Mouse (Mus musculus): Measurements from ENCODE around the gene Guca2b.

The Guca2b gene

DNA sequence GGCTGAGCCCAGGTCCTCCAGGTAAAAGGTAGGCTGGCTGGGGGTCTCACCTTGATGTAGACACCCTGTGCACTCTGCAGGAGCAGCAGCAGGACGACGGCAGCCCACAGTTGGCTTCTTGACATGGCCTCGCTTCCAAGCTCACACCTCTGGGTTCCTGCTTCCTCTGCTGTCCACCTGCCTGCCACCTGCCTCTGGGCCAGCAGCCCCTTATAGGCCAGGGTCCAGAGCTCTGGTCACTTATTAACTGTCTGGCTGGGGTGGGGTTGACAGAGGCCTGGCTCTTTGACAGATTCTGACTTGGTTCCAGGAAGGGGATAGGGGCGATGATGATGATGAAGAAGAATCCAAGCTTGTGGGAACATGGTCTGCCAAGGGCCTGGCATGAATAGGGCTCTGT, at the start of gene Guca2b:
TSS of gene Guca2b (minus strand) at position 224 of the 400 bp plus-strand sequence.
- DNase-seq (ENCODE audit: extremely low spot score, low read depth, low spot score): no peak

DNA sequence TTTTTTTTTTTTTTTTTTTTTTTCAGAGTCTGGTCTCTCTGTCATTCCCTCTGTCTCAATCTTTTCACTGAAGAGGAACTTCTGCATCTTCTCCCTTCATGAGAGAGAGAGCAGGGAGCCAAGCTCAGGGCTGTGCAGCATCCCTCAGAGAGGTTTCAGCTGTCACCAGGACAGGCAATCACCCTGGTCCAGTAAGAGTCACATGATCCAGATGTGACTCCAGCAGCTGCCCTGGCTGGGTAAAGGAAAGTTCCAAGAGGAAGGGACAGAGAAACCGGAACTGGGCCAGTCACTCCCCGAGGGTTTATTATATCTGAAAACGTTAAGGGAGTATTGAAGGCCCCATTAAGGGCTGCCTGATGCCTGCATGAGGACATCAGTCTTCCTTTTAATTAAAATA, 49.0 kb upstream of the Guca2b start:
- DNase-seq (ENCODE audit: extremely low spot score, low read depth, low spot score): no peak

DNA sequence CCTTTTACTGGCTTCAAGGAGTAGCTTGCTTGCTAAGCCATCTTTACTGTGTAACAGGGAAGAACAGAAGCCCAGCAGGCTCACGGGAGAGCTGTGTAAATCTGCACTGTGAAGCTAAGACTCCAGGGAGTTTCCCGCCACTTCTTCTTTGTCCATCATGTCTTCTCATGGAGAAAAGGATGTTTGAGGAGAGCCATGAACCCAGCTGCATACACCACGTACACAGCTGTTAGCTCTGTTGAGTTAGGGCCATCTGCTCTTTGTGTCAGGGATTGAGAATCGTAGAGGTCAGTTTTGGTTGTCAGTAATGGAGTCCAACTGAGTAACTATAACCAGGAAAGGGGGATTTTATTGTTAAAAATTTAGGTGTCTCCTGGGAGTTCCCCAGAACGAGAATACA, 48.6 kb upstream of the Guca2b start:
- no peak for DNase-seq (ENCODE audit: extremely low spot score, low read depth, low spot score)

DNA sequence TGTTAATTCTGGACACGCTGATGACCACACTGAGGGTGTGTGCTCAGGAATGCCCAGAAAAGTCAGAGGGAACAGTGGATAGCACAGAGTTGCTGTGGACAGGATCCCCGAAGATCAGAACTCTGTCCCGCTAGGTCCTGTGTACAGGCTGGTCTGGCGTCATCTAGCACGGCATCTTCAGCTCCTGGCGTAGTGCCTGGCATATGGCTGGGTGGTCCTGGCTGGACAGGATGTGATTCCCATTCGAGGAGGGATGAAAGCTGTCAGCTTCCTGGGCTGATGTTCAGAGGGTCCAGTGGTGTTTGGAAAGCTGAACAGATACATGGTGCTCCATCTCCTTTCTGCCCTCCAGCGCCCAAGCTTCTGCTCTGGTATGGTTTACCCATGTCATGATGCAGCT, 45.2 kb upstream of the Guca2b start:
- DNase-seq (ENCODE audit: extremely low spot score, low read depth, low spot score): no peak

DNA sequence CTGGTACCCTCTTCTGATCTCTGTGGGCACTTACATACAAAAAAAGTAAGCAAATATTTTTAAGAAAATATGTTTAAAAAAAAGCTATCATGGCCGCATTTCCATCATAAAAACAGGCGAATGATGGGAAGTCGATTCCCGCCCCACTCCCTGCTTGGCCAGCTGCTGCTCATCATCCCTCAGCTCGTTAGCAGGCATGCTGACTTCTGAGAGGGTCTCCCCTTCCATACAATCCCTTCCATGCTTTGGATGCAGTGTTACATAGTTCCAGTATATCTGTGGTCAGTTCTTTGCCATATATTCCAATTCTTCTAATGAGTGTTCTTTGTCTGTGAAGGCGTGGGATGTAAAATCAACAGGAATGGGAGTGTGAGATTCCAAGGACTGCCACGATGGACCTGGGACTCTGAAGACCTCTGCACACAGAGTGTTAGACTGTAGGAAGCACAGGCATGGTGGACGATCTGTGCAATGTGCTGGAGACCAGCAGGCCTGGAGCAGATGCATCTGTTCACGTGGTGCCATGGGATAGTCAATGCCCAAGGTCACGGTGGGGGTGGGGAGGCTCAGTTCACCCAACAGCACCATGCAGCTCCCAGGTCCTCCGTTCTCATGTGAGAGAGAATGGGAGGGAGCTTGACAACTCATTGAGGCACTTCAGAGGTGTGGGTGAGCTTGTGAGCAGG, 42.7 kb upstream of the Guca2b start:
- DNase-seq (ENCODE audit: extremely low spot score, low read depth, low spot score): no peak

DNA sequence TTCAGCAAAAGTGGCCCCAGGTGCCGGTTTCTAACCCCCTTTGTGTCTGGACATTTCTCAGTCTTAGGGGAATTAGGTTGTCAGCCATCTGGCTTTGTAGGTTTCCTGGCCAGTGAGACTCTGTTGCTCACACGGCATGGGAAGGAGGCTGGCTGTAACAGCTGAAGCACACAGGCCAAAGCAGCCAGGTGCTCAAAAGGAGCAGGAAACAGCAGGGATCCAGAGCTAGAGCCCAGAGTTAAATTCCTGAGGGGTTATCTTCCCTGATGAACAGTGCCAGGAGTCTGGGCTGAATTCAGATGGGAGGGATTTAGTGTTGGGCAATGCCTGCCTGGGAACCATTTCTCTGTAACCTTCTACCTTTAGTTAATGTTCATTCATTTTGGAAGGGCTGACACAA, 39.6 kb upstream of the Guca2b start:
- DNase-seq (ENCODE audit: extremely low spot score, low read depth, low spot score): no peak

DNA sequence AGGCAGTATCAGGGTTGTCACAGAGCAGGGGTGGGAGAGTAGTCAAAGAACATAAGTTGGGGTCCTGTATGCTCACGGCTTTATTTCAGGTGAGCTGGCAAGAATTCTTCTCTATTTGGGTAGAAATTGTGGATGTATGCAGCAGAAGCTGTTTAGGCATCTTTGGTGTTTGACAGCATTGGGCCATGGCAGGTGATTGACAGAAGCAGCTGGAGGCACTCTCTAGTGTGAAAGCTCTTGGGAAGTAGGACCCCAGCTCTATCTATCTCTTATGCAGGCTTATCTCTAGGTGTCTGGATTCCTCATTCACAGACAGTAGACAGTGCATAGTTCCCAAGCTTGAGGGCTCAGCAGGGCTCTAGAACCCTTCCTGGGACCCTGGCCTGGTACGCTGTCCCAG, 27.0 kb upstream of the Guca2b start:
- no peak for DNase-seq (ENCODE audit: extremely low spot score, low read depth, low spot score)

DNA sequence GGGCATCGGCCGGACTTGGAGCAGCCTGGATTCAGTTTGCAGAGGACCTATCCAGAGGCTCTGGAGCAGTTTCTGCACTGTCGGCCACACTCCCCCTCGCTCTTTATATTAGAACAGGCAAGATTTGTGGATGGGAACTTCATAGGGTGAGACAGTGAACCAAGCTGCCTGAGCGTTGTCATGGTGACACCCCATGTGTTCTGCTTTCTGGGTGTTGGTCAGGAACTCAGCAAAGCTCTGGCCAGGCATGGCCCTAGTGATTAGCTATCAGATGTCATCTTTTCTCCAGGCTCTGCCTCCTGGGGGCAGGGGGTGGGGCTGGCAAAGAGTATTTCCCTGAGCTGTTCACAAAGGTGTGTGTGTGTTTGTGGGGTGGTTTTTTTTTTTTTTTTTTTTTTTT, 23.8 kb upstream of the Guca2b start:
- DNase-seq (ENCODE audit: extremely low spot score, low read depth, low spot score): no peak

DNA sequence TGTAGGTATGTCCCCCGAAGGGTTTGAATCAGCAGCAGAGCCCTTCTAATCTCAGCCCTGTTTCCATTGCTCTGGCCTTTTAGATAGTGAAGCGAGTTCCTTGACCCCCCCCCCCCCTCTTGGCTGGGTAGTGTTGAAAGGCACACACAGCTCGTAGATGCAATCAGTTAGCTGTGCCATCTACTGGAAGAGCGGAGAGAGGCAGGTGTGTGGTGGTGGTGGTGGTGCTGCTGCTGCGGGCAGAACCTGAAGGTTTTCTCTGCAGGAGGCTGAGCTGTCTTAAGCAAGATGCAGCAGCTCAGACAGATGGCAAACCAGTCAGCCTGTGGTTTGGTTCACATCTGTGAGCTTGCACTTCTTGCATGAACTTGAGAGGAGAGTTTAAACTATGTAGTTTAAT, 13.9 kb upstream of the Guca2b start:
- DNase-seq (ENCODE audit: extremely low spot score, low read depth, low spot score): no peak

DNA sequence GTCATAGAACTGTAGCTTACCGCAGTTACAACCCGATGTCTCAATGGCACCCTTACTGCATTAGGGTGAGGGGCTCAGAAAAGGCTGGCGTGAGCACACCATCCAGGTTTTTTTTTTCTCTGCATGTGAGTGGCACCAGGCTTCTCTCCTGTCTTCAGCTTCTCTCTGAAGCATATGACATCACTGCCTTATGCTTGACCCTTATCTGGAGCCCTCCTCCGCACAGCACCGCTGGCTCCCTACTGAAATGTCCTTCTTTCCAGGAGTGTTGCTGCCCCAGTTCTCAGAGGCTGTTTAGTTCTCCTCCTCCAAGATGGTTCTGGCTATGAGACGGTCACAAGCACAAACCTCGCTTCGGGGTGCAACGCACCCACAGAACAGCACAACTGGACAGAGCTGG, 12.4 kb upstream of the Guca2b start:
- no peak for DNase-seq (ENCODE audit: extremely low spot score, low read depth, low spot score)

DNA sequence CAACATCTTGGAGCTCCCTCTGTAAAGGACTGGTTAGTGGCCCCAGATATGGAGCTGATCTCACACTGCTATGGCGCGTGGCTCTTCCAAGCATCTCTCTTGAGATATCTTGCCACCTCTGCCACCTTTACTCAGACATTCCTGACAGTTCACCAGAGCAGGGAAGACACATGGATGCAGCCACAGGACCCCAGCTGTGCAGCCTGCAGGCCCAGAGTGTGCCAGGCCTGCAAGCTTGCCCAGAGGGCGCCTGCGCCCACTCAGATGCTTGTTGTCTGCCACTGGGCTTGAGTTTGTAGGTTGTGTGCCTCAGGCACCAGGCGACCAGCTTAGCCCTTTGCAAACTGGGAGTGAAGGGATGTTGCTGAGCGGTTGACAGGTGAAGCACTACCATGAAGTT, 12.0 kb upstream of the Guca2b start:
- DNase-seq (ENCODE audit: extremely low spot score, low read depth, low spot score): no peak

DNA sequence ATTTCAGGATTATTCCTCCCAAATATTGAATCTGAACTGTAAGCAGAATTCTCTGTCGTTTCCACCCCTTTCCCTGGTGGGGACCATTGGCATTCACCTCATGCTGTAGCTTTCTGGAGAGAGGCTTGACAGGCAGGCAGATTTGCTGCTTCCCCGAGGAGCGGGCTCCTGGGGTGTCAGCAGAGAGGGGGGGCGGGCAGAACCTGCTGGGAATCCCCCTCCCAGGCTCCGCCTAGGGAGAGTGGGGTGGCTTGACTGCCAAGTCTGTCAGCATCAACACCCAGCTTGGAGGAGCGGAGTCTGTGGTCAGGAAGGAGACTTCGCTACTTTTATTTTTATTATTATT, 11.4 kb upstream of the Guca2b start:
- DNase-seq (ENCODE audit: extremely low spot score, low read depth, low spot score): no peak

DNA sequence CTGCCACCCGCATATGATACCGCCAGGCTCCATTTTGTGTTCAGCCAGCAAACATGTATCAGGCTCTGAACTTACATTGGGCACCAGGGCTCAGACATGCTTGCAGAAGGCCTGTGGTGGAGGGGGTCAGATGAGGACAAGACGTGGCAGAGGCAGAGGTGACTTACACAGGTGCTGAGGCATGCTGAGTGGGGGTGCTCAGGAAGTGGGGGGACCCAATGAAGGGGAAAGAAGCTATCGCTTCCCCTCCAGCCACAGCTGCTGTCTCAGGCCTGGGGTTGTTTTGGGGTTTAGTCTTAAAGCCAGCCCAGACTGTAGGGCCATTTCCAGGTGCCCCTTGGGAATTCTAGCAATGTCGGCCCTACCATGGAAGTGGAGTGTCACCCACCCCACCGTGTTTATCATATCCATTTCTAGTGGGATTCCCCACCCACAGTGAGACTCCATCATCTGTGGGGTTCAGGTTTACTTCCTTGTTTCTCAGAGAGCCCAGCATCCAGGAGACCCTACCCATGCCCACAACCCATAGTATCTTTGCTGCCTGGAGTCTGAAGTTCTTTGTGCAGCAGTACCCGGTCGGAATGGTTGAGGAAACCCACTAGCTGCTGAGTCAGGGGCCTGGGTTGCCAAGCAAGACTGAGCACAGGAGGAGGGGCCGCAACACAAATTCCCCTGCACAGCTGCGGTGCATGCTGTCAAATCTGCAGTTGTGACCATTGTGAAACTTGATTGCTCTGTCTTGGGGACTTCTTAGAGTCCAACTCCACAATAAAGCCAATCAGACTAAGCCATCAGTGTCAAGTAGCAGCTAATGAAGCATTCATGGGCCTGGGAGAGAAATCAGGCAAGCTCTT, 10.8 kb upstream of the Guca2b start:
- no peak for DNase-seq (ENCODE audit: extremely low spot score, low read depth, low spot score)

DNA sequence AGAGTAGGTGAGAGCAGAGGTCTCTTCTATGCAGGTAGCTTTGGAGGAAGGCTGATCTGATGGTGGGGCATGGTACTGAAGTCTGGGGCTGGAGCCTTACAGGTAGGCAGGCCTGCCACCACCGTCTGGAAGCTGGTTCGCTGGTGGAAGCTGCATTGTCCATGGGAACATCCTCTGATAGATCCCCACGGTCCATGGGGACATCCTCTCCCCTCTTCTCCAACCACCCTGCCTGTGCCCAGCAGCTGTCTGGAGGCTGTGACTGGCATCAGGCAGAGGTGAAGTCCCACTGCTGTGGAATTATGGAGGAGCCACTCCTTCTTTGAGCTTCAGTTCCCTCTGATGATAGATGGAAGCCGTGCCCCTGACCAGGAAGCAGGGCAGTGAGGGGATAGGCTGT, 9.8 kb upstream of the Guca2b start:
- no peak for DNase-seq (ENCODE audit: extremely low spot score, low read depth, low spot score)

DNA sequence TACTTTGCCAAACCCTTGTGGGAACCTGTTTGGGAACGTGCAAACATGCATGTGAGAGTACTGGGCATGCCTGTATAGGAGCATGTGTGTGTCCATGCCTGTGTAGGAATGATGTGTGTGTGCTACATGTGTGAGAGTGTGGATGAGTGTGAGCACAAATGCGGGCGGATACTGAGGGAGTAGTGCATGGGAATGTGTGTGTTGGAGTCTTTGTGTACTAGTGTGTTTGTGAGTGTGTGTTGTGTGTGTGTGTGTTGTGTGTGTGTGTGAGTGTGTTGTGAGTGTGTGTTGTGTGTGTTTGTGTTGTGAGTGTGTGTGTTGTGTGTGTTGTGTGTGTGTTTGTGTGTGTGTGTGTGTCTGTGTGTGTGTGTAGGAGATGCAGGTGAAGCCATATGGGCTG, 9.4 kb upstream of the Guca2b start:
- no peak for DNase-seq (ENCODE audit: extremely low spot score, low read depth, low spot score)

DNA sequence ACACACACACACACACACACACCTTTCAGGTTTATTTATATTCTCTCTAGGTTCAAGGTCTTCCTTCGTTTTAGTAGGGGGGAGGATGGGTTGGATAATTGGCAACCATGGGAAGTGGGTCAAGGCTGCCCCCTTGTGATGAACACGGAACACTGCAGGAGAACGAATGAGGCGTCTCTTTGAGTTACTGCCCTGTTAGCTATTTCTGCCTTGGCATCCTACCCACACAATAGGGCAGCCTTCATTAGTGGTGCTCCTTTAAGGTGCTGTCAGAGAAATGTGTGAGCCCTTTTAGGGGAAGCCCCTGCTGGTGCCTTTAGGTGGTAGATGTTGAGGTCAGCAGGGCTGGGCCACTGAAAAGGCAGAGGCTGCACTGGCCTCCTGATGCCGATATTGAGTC, 8.7 kb upstream of the Guca2b start:
- DNase-seq (ENCODE audit: extremely low spot score, low read depth, low spot score): peak; percentile 28

DNA sequence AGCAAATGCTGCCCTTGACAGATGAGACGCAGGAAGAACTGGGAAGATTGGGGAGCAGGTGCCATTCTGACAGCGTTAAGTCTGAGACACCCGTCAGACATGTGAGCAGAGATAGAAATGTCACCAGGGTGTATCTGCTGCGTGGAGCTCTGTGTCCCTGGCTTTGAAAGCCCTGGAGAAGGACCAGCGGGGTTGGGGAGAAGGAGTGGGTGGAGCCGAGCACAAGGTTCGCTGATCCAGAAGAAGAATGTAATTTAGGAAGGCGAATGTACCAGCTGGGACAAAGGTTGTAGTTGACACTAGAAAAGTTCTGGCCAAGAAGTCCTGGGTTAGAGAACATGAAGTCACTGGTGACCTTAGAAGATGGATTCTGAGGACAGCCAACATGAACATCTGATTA, 7.4 kb upstream of the Guca2b start:
- DNase-seq (ENCODE audit: extremely low spot score, low read depth, low spot score): no peak

DNA sequence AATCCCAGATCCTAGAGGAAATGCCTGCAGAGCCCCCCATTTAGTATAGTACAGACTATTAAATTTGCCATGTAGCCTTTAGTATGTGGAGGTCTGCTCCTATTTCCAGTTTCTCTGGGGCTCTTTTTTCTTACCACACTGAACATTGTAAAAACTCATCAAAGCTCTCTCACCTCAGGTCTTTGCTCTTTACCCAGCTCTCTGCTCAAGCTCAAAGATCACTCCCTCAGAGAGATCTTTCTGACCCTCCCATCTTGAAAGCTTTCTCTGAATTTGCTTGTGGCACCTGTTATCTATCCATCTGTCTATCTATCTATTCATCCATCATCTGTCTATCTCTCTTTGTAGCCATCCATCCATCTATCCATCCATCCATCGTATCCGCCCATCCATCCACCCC, 6.4 kb upstream of the Guca2b start:
- no peak for DNase-seq (ENCODE audit: extremely low spot score, low read depth, low spot score)

DNA sequence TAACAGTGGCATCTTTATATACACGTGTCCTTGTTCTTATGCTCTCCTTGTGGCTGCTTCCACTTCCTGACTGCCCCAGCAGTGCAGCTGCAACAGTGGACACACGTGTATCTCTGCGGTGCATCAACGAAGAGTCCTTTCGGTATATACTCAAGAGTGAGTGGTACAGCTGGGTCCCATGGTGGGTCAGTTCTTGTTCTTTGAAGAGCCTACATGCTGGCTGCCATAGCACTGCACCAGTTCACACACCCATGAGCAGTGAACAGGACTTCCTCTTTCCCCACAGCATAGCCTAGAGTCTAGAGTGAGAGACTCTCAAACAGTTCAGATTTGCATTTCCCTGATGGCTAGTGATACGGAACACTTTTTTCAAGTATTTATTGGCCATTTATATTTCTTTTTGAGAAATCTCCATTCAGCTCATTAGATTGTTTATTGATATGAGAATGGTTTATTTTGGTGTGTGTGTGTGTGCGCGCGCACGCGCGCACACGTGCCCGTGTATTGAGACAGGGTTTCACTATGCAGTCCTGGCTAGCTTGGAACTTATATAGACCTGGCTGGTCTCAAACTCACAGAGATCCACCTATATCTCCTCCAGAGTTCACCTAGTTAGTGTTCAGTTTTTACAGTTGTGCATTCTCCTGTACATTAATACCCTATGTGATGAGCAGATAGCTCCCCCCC, 4.8 kb upstream of the Guca2b start:
- no peak for DNase-seq (ENCODE audit: extremely low spot score, low read depth, low spot score)

DNA sequence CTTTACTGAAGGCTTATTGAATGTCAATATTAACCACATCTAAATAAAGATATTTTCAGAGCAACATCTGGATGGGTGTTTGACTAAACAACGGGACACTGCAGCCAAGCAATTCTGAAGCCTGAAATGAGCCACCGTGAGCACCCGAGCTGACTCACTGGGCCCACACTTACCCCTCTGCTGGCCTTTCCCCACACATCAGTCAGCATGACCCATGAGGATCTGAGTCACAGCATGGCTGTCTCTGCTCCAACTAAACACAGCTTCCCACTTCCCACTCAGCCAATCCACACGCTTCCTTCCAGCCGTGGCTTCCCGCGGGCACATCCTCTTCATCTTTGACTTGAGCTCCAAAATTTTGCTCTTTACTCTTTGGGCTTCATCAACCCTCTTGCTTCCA, 4.2 kb upstream of the Guca2b start:
- no peak for DNase-seq (ENCODE audit: extremely low spot score, low read depth, low spot score)

DNA sequence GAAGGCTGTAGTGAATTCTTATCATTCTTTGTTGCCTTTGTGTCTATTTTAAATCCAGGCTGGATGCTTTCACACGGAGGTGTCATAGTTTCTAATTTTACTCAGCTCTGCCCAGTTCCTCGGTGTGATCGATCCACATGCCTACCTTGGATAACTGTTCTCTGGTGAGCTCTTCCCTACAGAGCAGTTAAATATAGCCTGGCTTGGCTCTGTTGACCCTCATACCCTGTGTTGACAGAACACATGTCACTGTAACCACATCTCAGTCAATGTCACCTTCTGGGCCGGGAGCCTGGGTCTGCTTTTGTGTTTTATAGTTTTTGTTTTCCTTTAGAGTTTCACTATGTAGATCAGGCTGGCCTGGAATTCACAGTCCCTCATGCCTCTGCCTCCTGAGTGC, 3.4 kb upstream of the Guca2b start:
- no peak for DNase-seq (ENCODE audit: extremely low spot score, low read depth, low spot score)

DNA sequence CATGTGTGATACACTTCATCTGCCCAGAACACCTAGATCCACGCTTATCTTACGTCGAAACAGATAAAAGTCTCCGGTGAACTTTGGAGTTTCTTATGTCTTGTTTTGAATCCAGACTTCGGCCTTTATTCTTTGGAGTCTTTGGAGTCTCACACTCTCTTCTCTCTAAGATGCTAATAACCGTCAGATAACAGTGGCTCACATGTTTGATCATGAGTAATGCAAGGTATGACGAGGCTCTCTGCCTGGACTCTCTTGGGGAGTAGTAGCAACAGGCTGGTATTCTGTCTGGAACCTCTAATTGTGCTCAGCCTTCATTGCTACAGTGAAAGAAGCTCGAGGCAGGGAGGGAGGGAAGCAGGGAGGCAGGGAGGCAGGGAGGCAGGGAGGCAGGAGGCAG, 1.3 kb upstream of the Guca2b start:
- no peak for DNase-seq (ENCODE audit: extremely low spot score, low read depth, low spot score)
